Mouse (Mus musculus): ENCODE measurements around the gene Tjp1.

Gene Tjp1

DNA sequence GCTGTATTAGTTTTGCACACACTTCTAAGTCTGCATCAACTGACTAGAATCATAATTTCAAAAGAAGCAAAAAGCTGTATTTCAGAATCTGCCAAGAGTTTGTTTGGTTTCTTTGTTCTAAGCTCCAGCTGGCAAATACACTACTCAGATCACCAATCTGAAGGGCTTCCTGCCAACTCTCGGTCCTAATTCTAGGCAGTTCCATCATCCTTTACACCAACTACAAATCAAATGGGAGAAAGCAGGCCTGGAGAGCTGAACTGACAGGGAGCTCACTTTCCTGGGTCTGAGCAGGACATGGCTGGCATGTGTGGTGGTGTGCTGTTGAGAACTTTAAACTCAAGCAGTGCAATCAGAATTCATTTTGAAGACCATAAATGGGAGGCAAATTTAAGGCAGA lies 170.0 kb downstream of the Tjp1 start:
- DNase-seq (ENCODE audit: low read depth), result no peak

- DNase-seq (ENCODE audit: low read depth), result no peak
Observed at GRCm38 (mm10) chr7:65356204-65356603, 171.4 kb downstream of the Tjp1 start.

DNA sequence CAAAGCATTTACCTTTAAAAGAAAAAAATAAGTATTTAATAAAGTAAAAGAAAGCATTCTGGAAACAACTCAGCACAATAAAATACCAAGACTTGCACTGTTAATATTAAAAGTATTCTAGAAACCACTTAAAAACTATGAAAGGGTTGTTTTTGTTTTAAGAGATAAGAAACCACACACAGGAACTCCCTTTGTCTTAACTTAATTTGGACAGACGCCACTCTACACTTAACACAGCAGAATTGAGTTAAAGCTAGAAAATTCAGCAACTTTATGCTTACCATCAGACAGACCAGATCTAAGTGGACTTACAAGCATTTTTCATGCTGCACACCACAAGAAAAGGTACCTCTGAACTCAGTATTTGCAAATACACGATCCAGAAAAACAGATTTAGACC lies 172.7 kb downstream of the Tjp1 start:
- no peak for DNase-seq (ENCODE audit: low read depth)

- no peak for DNase-seq (ENCODE audit: low read depth)
Observed at GRCm38 (mm10) chr7:65350348-65351079, 177.1 kb downstream of the Tjp1 start.

GRCm38 (mm10) chr7:65348540-65348939 lies 179.0 kb downstream of the Tjp1 start:
- DNase-seq (ENCODE audit: low read depth), result no peak

- no peak for DNase-seq (ENCODE audit: low read depth)
Observed at GRCm38 (mm10) chr7:65345314-65345713, 182.3 kb downstream of the Tjp1 start.

DNA sequence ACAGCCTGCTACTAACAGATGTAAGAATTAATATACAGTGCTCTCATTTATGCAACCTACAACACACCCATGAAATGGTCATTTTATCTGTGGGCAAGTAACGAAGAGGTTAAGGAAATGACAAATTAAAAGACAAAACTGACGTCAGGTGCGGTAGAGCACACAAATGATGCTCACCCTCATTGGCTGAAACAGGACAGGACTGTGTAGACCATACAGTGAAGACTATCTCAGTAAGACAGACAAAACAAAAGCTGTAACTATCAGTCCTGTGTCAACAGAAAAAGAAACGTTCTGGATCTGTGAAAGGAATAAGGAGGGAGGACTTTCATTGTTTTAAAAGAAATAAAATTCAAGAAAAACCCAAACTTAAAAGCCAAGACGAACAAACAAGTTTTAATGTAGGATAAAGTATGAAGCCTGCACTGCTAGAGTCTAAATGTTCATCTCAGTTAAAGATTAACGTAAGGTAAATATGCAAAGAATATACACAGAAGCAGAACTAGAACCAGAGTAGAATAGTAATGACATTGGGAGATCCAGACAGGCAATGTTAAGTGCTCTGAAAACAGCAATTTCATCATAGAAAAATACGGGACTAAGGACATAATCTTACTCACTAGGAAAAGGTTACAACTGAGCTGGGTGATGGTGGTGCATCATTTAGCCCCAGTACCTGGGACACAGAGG lies 189.9 kb downstream of the Tjp1 start:
- no peak for DNase-seq (ENCODE audit: low read depth)

DNA sequence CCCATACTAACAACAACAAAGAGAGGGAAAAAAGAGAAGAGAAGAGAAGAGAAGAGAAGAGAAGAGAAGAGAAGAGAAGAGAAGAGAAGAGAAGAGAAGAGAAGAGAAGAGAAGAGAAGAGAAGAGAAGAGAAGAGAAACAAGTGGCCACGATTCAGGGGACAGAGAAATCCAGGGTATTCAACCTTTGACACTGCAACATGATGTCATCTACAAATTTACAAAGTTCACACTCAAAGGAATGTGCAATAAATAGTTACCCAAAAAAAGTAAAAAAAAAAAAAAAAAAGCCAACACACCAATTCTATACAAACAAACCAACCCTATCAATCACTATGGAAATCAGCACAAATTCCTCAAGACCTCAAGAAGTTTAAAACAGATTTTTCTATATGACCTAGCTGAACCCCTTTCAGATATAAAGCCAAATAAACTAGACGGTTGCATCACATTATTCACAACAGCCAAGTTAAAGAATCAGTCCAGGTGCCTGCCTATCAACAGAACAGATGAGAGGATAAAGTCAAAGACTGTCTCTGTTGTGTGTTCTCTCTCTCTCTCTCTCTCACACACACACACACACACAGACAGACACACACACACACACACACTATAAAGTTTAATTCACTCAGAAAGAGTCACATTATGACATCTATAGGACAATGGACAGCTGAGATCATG lies 194.4 kb downstream of the Tjp1 start:
- DNase-seq (ENCODE audit: low read depth), result no peak

GRCm38 (mm10) chr7:65319047-65319725 lies 208.4 kb downstream of the Tjp1 start:
- DNase-seq (ENCODE audit: low read depth), result peak; percentile 66

GRCm38 (mm10) chr7:65317418-65317817 lies 210.2 kb downstream of the Tjp1 start:
- peak; percentile 52 for DNase-seq (ENCODE audit: low read depth)

- no peak for DNase-seq (ENCODE audit: low read depth)
Observed at GRCm38 (mm10) chr7:65315182-65315581, 212.4 kb downstream of the Tjp1 start.

GRCm38 (mm10) chr7:65296675-65297589 lies 230.6 kb downstream of the Tjp1 start:
- DNase-seq (ENCODE audit: low read depth), result no peak

DNA sequence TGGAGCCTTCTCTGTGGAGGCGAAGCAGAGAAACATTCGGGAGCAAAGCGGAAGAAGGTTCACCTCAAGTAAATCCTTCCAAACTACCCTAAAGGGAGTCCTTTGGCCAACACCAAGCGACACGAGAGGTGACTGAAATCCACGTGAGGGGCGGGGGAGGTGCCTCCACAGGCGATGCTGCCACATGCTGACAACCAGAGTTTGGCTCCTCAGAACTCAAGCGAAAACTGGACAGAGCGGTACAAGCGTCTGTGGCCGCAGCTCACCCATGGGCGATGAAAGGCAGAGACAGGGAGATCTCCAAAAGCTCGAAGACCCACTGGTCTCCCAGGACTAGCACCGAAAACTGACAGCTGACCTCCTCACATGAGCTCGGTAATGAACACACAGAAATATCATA lies 244.7 kb downstream of the Tjp1 start:
- DNase-seq (ENCODE audit: low read depth), result no peak

DNA sequence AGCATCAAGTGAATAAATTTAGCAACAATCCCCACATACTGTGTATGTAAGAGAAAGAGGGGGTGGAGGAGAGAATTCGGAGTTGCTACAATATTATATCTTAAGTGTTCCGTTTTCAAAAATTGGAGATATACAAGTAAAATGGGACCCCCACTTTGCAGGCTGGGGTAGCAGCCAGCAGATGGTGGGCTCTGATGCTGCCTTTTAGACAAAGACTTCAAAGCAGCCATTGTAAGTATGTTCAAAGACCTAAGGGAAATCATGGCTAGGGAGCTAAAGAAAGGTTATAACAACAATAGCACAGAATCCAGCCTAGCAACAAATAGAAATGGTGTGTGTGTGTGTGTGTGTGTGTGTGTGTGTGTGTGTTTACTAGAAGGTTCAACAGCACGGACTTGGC lies 245.6 kb downstream of the Tjp1 start:
- no peak for DNase-seq (ENCODE audit: low read depth)

- DNase-seq (ENCODE audit: low read depth), result no peak
Observed at GRCm38 (mm10) chr7:65280944-65281912, 246.4 kb downstream of the Tjp1 start.

DNA sequence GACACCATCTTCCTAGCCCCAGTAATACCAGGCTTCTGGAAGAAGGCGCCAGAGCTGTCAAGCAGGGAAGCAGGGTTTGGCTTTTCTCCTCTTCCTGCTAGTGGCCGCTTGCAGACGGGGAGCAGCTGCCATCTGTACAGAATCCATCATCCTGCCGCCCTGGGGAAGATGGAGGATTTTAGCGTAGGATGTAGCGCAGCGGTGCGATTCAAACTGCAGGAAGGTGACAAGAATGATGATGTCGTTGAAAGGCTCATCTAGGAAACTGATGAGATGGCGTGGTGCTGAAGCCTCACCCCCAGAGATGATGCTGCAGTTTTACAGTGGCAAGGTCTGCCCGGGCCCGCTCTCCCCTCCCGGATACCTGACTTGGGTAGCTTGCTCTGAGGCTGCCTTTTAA lies 248.3 kb downstream of the Tjp1 start:
- no peak for DNase-seq (ENCODE audit: low read depth)

- no peak for DNase-seq (ENCODE audit: low read depth)
Observed at GRCm38 (mm10) chr7:65275761-65276160, 251.8 kb downstream of the Tjp1 start.

- DNase-seq (ENCODE audit: low read depth), result no peak
Observed at GRCm38 (mm10) chr7:65274216-65274615, 253.4 kb downstream of the Tjp1 start.

- no peak for DNase-seq (ENCODE audit: low read depth)
Observed at GRCm38 (mm10) chr7:65249656-65250055, 277.9 kb downstream of the Tjp1 start.

All from induced T-regulatory cell, adult 2 months (primary cell).